Mouse (Mus musculus): ENCODE measurements around the gene Scamp4. TPM values are rescaled to one million over a fixed set of nuclear protein-coding genes. Genes with fewer than 3 reads are reported as not detected.
"Not testable (repeated sequence)": the region's sequence is repeated elsewhere in the genome, so short reads cannot be mapped to it uniquely, and the experiment has no call there.

Scamp4 gene
- polyA plus RNA-seq, 1 experiment: 98.2 TPM

GRCm38 (mm10) chr10:80604001-80604509 lies 1.4 kb downstream of the Scamp4 start:
- H3K27ac ChIP-seq (ENCODE audit: insufficient read depth, low read depth, low read length): no peak overlapping the region
- H3K4me3 ChIP-seq (ENCODE audit: insufficient read depth, low read depth, low read length): no peak overlapping the region
- TF ChIP-seq CTCF (conservative IDR thresholded peaks at IDR 0.05; ENCODE audit: insufficient read depth, insufficient read length, low read depth, low read length) (no peak), POLR2A (IDR thresholded peaks at IDR 0.05; ENCODE audit: low read depth, low read length) (no peak)
- H3K36me3 ChIP-seq (ENCODE audit: control insufficient read depth, insufficient read depth, low read length): no peaks in the 10 kb centered on the region
- WGBS: 91% methylated on average over 7 of the region's 7 CpGs
- H3K4me1 ChIP-seq (ENCODE audit: control insufficient read depth, insufficient read depth, low read length): peaks cover 8% of the 10 kb centered on the region
- H3K27me3 ChIP-seq (replicated peaks; ENCODE audit: control insufficient read depth, insufficient read depth, low read length): no peaks in the 10 kb centered on the region
- no peak for DNase-seq

- Histone ChIP-seq H3K4me1 (ENCODE audit: control insufficient read depth, insufficient read depth, low read length) (peaks cover 8% of the 10 kb centered on the region), H3K4me3 (ENCODE audit: insufficient read depth, low read depth, low read length) (no peak overlapping the region), H3K27me3 (replicated peaks; ENCODE audit: control insufficient read depth, insufficient read depth, low read length) (no peaks in the 10 kb centered on the region), H3K27ac (ENCODE audit: insufficient read depth, low read depth, low read length) (no peak overlapping the region), H3K36me3 (ENCODE audit: control insufficient read depth, insufficient read depth, low read length) (no peaks in the 10 kb centered on the region)
- no peak for DNase-seq
- TF ChIP-seq CTCF (conservative IDR thresholded peaks at IDR 0.05; ENCODE audit: insufficient read depth, insufficient read length, low read depth, low read length) (no peak), POLR2A (IDR thresholded peaks at IDR 0.05; ENCODE audit: low read depth, low read length) (no peak)
- 83% methylated on average over 2 of the region's 2 CpGs for WGBS
These were observed 2.3 kb downstream of the Scamp4 start for GRCm38 (mm10) chr10:80604988-80605387.

- not testable (repeated sequence) for H3K4me1 ChIP-seq (ENCODE audit: control insufficient read depth, insufficient read depth, low read length); H3K4me3 ChIP-seq (ENCODE audit: insufficient read depth, low read depth, low read length); H3K36me3 ChIP-seq (ENCODE audit: control insufficient read depth, insufficient read depth, low read length); H3K27ac ChIP-seq (ENCODE audit: insufficient read depth, low read depth, low read length); H3K27me3 ChIP-seq (replicated peaks; ENCODE audit: control insufficient read depth, insufficient read depth, low read length); DNase-seq
- WGBS: 67% methylated on average over 4 of the region's 4 CpGs
These were observed 3.0 kb downstream of the Scamp4 start, which contains the start of gene Gm49322 for GRCm38 (mm10) chr10:80605721-80606120. Gene Gm49322, plus strand, starts transcription at chr10:80606021.

GRCm38 (mm10) chr10:80606306-80606705 lies 3.6 kb downstream of the Scamp4 start:
- H3K36me3 ChIP-seq (ENCODE audit: control insufficient read depth, insufficient read depth, low read length): no peaks in the 10 kb centered on the region
- TF ChIP-seq CTCF (conservative IDR thresholded peaks at IDR 0.05; ENCODE audit: insufficient read depth, insufficient read length, low read depth, low read length): no peak
- no peak for TF ChIP-seq POLR2A (IDR thresholded peaks at IDR 0.05; ENCODE audit: low read depth, low read length)
- no peaks in the 10 kb centered on the region for H3K27me3 ChIP-seq (replicated peaks; ENCODE audit: control insufficient read depth, insufficient read depth, low read length)
- peaks cover 8% of the 10 kb centered on the region for H3K4me1 ChIP-seq (ENCODE audit: control insufficient read depth, insufficient read depth, low read length)
- no peak for DNase-seq
- no peak overlapping the region for H3K27ac ChIP-seq (ENCODE audit: insufficient read depth, low read depth, low read length)
- 82% methylated on average over 23 of the region's 23 CpGs for WGBS
- no peak overlapping the region for H3K4me3 ChIP-seq (ENCODE audit: insufficient read depth, low read depth, low read length)

GRCm38 (mm10) chr10:80606737-80607350 lies 4.2 kb downstream of the Scamp4 start:
- Histone ChIP-seq H3K36me3 (ENCODE audit: control insufficient read depth, insufficient read depth, low read length) (no peaks in the 10 kb centered on the region), H3K4me1 (ENCODE audit: control insufficient read depth, insufficient read depth, low read length) (peaks cover 8% of the 10 kb centered on the region), H3K4me3 (ENCODE audit: insufficient read depth, low read depth, low read length) (no peak overlapping the region), H3K27ac (ENCODE audit: insufficient read depth, low read depth, low read length) (no peak overlapping the region), H3K27me3 (replicated peaks; ENCODE audit: control insufficient read depth, insufficient read depth, low read length) (no peaks in the 10 kb centered on the region)
- DNase-seq: no peak
- 90% methylated on average over 34 of the region's 34 CpGs for WGBS
- TF ChIP-seq POLR2A (IDR thresholded peaks at IDR 0.05; ENCODE audit: low read depth, low read length) (no peak), CTCF (conservative IDR thresholded peaks at IDR 0.05; ENCODE audit: insufficient read depth, insufficient read length, low read depth, low read length) (no peak)

- Histone ChIP-seq H3K27me3 (replicated peaks; ENCODE audit: control insufficient read depth, insufficient read depth, low read length) (no peaks in the 10 kb centered on the region), H3K4me1 (ENCODE audit: control insufficient read depth, insufficient read depth, low read length) (peaks cover 3% of the 10 kb centered on the region; the same call in 1 of the 2 replicates), H3K36me3 (ENCODE audit: control insufficient read depth, insufficient read depth, low read length) (no peaks in the 10 kb centered on the region), H3K4me3 (ENCODE audit: insufficient read depth, low read depth, low read length) (no peak overlapping the region), H3K27ac (ENCODE audit: insufficient read depth, low read depth, low read length) (no peak overlapping the region)
- TF ChIP-seq CTCF (conservative IDR thresholded peaks at IDR 0.05; ENCODE audit: insufficient read depth, insufficient read length, low read depth, low read length): no peak
- TF ChIP-seq POLR2A (IDR thresholded peaks at IDR 0.05; ENCODE audit: low read depth, low read length): no peak
- DNase-seq: no peak
- 92% methylated on average over 3 of the region's 3 CpGs for WGBS
These were observed 5.8 kb downstream of the Scamp4 start for GRCm38 (mm10) chr10:80608435-80608834.

GRCm38 (mm10) chr10:80609269-80609924 lies 6.7 kb downstream of the Scamp4 start:
- 87% methylated on average over 10 of the region's 10 CpGs for WGBS
- H3K27me3 ChIP-seq (replicated peaks; ENCODE audit: control insufficient read depth, insufficient read depth, low read length): no peaks in the 10 kb centered on the region
- H3K27ac ChIP-seq (ENCODE audit: insufficient read depth, low read depth, low read length): no peak overlapping the region
- DNase-seq: no peak
- no peaks in the 10 kb centered on the region for H3K36me3 ChIP-seq (ENCODE audit: control insufficient read depth, insufficient read depth, low read length)
- no peaks in the 10 kb centered on the region for H3K4me1 ChIP-seq (ENCODE audit: control insufficient read depth, insufficient read depth, low read length)
- no peak for TF ChIP-seq CTCF (conservative IDR thresholded peaks at IDR 0.05; ENCODE audit: insufficient read depth, insufficient read length, low read depth, low read length)
- TF ChIP-seq POLR2A (IDR thresholded peaks at IDR 0.05; ENCODE audit: low read depth, low read length): no peak
- H3K4me3 ChIP-seq (ENCODE audit: insufficient read depth, low read depth, low read length): no peak overlapping the region
